Mouse (Mus musculus): ENCODE results near the gene Pnmt. TPM values are rescaled to one million over a fixed set of nuclear protein-coding genes. Genes with fewer than 3 reads are reported as not detected.

Pnmt gene
- polyA plus RNA-seq (2017; shearing (Covaris generic)), result not detected

GRCm38 (mm10) chr11:98385638-98386585 is at the start of gene Pnmt:
Gene Pnmt, plus strand, starts transcription at chr11:98386450.

GRCm38 (mm10) chr11:98348083-98348961 is 37.9 kb upstream of the Pnmt start, which contains the start of gene Ppp1r1b:
Gene Ppp1r1b, plus strand, starts transcription at chr11:98348404.

GRCm38 (mm10) chr11:98358161-98359083 is 27.8 kb upstream of the Pnmt start, which contains the start of gene Stard3:
Gene Stard3, plus strand, starts transcription at chr11:98358368.

GRCm38 (mm10) chr11:98383261-98384030 is 2.8 kb upstream of the Pnmt start, which contains the start of gene Tcap:
Gene Tcap, plus strand, starts transcription at chr11:98383811.

GRCm38 (mm10) chr11:98400161-98400726 is 14.0 kb downstream of the Pnmt start, which contains the start of gene Pgap3:
Gene Pgap3, minus strand, starts transcription at chr11:98400490.

GRCm38 (mm10) chr11:98412273-98412796 is 26.1 kb downstream of the Pnmt start, which contains the start of gene Erbb2:
Gene Erbb2, plus strand, starts transcription at chr11:98412470.

Other genes with a start within 250 kb of the Pnmt start
- 41.4 TPM for gene Fbxl20, start 236.0 kb upstream of the Pnmt start, polyA plus RNA-seq (2017; shearing (Covaris generic))
- gene Med1, start 193.2 kb upstream of the Pnmt start, polyA plus RNA-seq (2017; shearing (Covaris generic)), result 63.3 TPM
- 20.0 TPM for gene Cdk12, start 183.4 kb upstream of the Pnmt start, polyA plus RNA-seq (2017; shearing (Covaris generic))
- not detected for gene Neurod2, start 56.8 kb upstream of the Pnmt start, polyA plus RNA-seq (2017; shearing (Covaris generic))
- gene Ppp1r1b, start 38.0 kb upstream of the Pnmt start, polyA plus RNA-seq (2017; shearing (Covaris generic)), result not detected
- 44.2 TPM for gene Stard3, start 28.1 kb upstream of the Pnmt start, polyA plus RNA-seq (2017; shearing (Covaris generic))
- gene Tcap, start 2.6 kb upstream of the Pnmt start, polyA plus RNA-seq (2017; shearing (Covaris generic)), result not detected
- gene Pgap3, start 14.0 kb downstream of the Pnmt start, polyA plus RNA-seq (2017; shearing (Covaris generic)), result 10.3 TPM
- gene Erbb2, start 26.0 kb downstream of the Pnmt start, polyA plus RNA-seq (2017; shearing (Covaris generic)), result 0.07 TPM
- 128 TPM for gene Mien1, start 52.5 kb downstream of the Pnmt start, polyA plus RNA-seq (2017; shearing (Covaris generic))
- 93.1 TPM for gene Grb7, start 59.9 kb downstream of the Pnmt start, polyA plus RNA-seq (2017; shearing (Covaris generic))
- gene Ikzf3, start 159.6 kb downstream of the Pnmt start, polyA plus RNA-seq (2017; shearing (Covaris generic)), result 123 TPM
- gene Zpbp2, start 164.6 kb downstream of the Pnmt start, polyA plus RNA-seq (2017; shearing (Covaris generic)), result 3.6 TPM
- 53.4 TPM for gene Ormdl3, start 200.9 kb downstream of the Pnmt start, polyA plus RNA-seq (2017; shearing (Covaris generic))
- gene Lrrc3c, start 211.8 kb downstream of the Pnmt start, polyA plus RNA-seq (2017; shearing (Covaris generic)), result not detected
- 1.9 TPM for gene Gm12355, start 239.2 kb downstream of the Pnmt start, polyA plus RNA-seq (2017; shearing (Covaris generic))
- not detected for gene Gsdma3, start 239.9 kb downstream of the Pnmt start, polyA plus RNA-seq (2017; shearing (Covaris generic))

Data from effector memory CD4-positive, alpha-beta T cell, adult 5 months (primary cell).